Mouse (Mus musculus) myocyte (in vitro differentiated cells): ENCODE measurements around the gene Ndufc1.

ENCODE experiments used
- CEBPB ChIP-seq: IDR thresholded peaks from 2 replicates; pipeline ENCODE4 v1.6.1; 2011; ENCODE audit warnings: mild to moderate bottlenecking, moderate library complexity; ENCODE audit not compliant: poor library complexity, insufficient read depth, severe bottlenecking
- E2F4 ChIP-seq: IDR thresholded peaks from one replicate; pipeline ENCODE4 v1.6.1; 2011; ENCODE audit warnings: mild to moderate bottlenecking, control low read depth, moderate library complexity; ENCODE audit not compliant: insufficient read depth
- MAX ChIP-seq: IDR thresholded peaks from one replicate; pipeline ENCODE4 v1.6.1; 2011; ENCODE audit warnings: low read depth, mild to moderate bottlenecking, control low read depth
- MYOG ChIP-seq, 3 experiments: IDR thresholded peaks; one replicate each; pipeline ENCODE4 v1.6.1; 2011; ENCODE audit warnings: control low read depth in 2 of 3, low read depth in 2 of 3, mild to moderate bottlenecking in 2 of 3; ENCODE audit not compliant: insufficient read length in 2 of 3, control insufficient read depth in 1 of 3, insufficient read depth in 1 of 3
- POLR2A ChIP-seq: IDR thresholded peaks from one replicate; pipeline ENCODE4 v1.6.1; 2011; ENCODE audit warnings: low read depth, mild to moderate bottlenecking, control low read depth, moderate library complexity; ENCODE audit not compliant: insufficient read length
- TCF12 ChIP-seq: IDR thresholded peaks from one replicate; pipeline ENCODE4 v1.6.1; 2011; ENCODE audit warnings: mild to moderate bottlenecking, control low read depth; ENCODE audit not compliant: poor library complexity, insufficient read depth, severe bottlenecking
- TCF3 ChIP-seq: IDR thresholded peaks from one replicate; pipeline ENCODE4 v1.6.1; 2011; ENCODE audit warnings: low read depth, control low read depth; ENCODE audit not compliant: insufficient read length
- USF1 ChIP-seq: IDR thresholded peaks from one replicate; pipeline ENCODE4 v1.6.1; 2011; ENCODE audit warnings: low read depth, mild to moderate bottlenecking, control low read depth, moderate library complexity

GRCm38 (mm10) chr3:51421921-51422320 lies 13.1 kb upstream of the Ndufc1 start:
- TF ChIP-seq E2F4 = no peak
- TF ChIP-seq POLR2A = no peak
- no peak for TF ChIP-seq MAX
- no peak for TF ChIP-seq TCF3
- TF ChIP-seq TCF12 = no peak
- TF ChIP-seq MYOG (IDR thresholded peaks at IDR 0.05; ENCODE audit: control insufficient read depth in 1 of 3, insufficient read depth in 1 of 3, insufficient read length in 2 of 3, low read depth in 2 of 3) = no peak
- no peak for TF ChIP-seq USF1
- TF ChIP-seq CEBPB = no peak
